Comparison of ENCODE assay signal across 8 mouse cellular contexts in the genomic region with DNA sequence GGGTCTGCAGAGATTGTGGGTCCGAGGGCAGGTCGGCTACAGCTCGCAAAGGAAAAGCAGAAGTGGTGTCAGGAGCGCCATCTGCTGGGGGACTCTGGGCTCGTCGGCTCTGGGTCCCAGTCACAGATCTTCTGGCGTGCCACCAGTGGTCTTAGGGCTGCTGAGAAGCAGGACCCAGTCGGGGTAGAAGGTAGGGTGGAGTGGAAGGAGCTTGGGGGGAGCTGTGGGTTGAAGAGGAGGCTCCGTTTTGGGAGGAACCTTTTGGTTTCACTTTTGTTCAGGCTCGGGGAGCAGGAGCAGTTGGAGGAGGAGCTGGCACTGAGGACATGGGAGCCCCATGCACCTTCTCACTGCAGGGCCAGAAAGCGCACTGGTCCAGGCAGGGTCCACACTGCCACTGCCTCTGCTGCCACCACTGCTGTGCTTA.
DNase-seq lines count a peak whose midpoint lies in the region; ATAC-seq and TF ChIP-seq lines count a peak whose summit lies in the region.
"Not testable (repeated sequence)": the region's sequence is repeated elsewhere in the genome, so short reads cannot be mapped to it uniquely, and the experiment has no call there.

No protein-coding gene starts in this region.

- 6% methylated on average over 6 of the region's 11 CpGs for WGBS in hindbrain, postnatal 0 days
- WGBS in neural tube, embryonic 15.5 days: 6% methylated on average over 6 of the region's 11 CpGs

- TF ChIP-seq CTCF in cortical plate, adult 2 months (IDR thresholded peaks at IDR 0.05; ENCODE audit: extremely low read depth, insufficient read depth, low read length): not testable (repeated sequence)
- 0 out of 2 replicates have a peak, but pooled peaks have one; percentile 10 for TF ChIP-seq CTCF in hindbrain, postnatal 0 days (IDR thresholded peaks at IDR 0.05; ENCODE audit: low read depth)

- H3K27me3 ChIP-seq in hindbrain, postnatal 0 days (ENCODE audit: insufficient read depth, low read length); neural tube, embryonic 15.5 days (replicated peaks): not testable (repeated sequence)

- not testable (repeated sequence) for H3K9me3 ChIP-seq in hindbrain, postnatal 0 days (ENCODE audit: low read length); neural tube, embryonic 15.5 days (replicated peaks)

- not testable (repeated sequence) for H3K36me3 ChIP-seq in hindbrain, postnatal 0 days (ENCODE audit: insufficient read depth, low read length); neural tube, embryonic 15.5 days

- H3K27ac ChIP-seq in cortical plate, adult 2 months (ENCODE audit: insufficient read depth, low read length); hindbrain, postnatal 0 days; neural tube, embryonic 15.5 days (replicated peaks): not testable (repeated sequence)

- TF ChIP-seq POLR2A in cortical plate, adult 2 months (IDR thresholded peaks at IDR 0.05; ENCODE audit: extremely low read depth, insufficient read depth, low read length): not testable (repeated sequence)

- ATAC-seq in hindbrain, postnatal 0 days: peak; percentile 78; the same call in 1 of the 2 replicates
- peak; percentile 81 for ATAC-seq in neural tube, embryonic 15.5 days (ENCODE audit: low FRiP score)

- H3K9ac ChIP-seq in hindbrain, postnatal 0 days (replicated peaks; ENCODE audit: low read length); neural tube, embryonic 15.5 days (replicated peaks): not testable (repeated sequence)

- H3K4me2 ChIP-seq in hindbrain, postnatal 0 days (ENCODE audit: low read depth, low read length): not testable (repeated sequence)
- peak overlapping the region; percentile 48 for H3K4me2 ChIP-seq in neural tube, embryonic 15.5 days

- DNase-seq in T-cell, adult 2 months (ENCODE audit: low spot score): peak; percentile 12
- peak; percentile 94 for DNase-seq in heart, adult 11 months
- DNase-seq in hindbrain, postnatal 0 days (ENCODE audit: low spot score): not testable (repeated sequence)
- peak; percentile 3 to 30 for DNase-seq in layer of hippocampus, postnatal 14 days (ENCODE audit: low spot score in 2 of 2)
- DNase-seq in lung, postnatal 10 days: peak; percentile 15
- peak; percentile 41 for DNase-seq in urinary bladder, adult 2 months (ENCODE audit: low spot score)

- H3K4me3 ChIP-seq in cortical plate, adult 2 months (ENCODE audit: insufficient read depth, low read length): peak overlapping the region; percentile 51
- 0 out of 2 replicates have a peak overlapping the region, but pooled peaks have one; percentile 15 for H3K4me3 ChIP-seq in hindbrain, postnatal 0 days (ENCODE audit: low read length)
- H3K4me3 ChIP-seq in neural tube, embryonic 15.5 days (replicated peaks): peak overlapping the region; percentile 30

- H3K4me1 ChIP-seq in cortical plate, adult 2 months (ENCODE audit: control insufficient read depth, insufficient read depth, low read length); hindbrain, postnatal 0 days (ENCODE audit: insufficient read depth, low read length); neural tube, embryonic 15.5 days: not testable (repeated sequence)
